Comparison of ENCODE assay signal across 7 mouse cellular contexts in genomic region chr8:78508719-78509272, GRCm38 (mm10). TPM values are rescaled to one million over a fixed set of nuclear protein-coding genes. Genes with fewer than 3 reads are reported as not detected.
A peak's percentile ranks its signal among the peaks of the same experiment; 100 is the strongest.
DNase-seq lines count a peak whose midpoint lies in the region; ATAC-seq lines count a peak whose summit lies in the region.

Rbmxl1 (minus strand) TSS chr8:78508898.

- H3K4me1 ChIP-seq in intestine, embryonic 15.5 days (replicated peaks), result no peaks in the 10 kb centered on the region
- H3K4me1 ChIP-seq in midbrain, embryonic 10.5 days, result peaks cover 20% of the 10 kb centered on the region

- under 1% methylated on average over 63 of the region's 70 CpGs for WGBS in intestine, embryonic 15.5 days
- WGBS in midbrain, embryonic 10.5 days, result 0% methylated on average over 69 of the region's 70 CpGs

- H3K27me3 ChIP-seq in intestine, embryonic 15.5 days (replicated peaks), result no peaks in the 10 kb centered on the region
- H3K27me3 ChIP-seq in midbrain, embryonic 10.5 days (ENCODE audit: low read depth, poor library complexity, severe bottlenecking), result no peaks in the 10 kb centered on the region

- no peaks in the 10 kb centered on the region for H3K9me3 ChIP-seq in intestine, embryonic 15.5 days
- H3K9me3 ChIP-seq in midbrain, embryonic 10.5 days (replicated peaks), result peaks cover 9% of the 10 kb centered on the region; the same call in 1 of the 2 replicates

- peak within 1 kb of the TSS; percentile 97 for H3K27ac ChIP-seq in intestine, embryonic 15.5 days
- peak within 1 kb of the TSS; percentile 100 for H3K27ac ChIP-seq in midbrain, embryonic 10.5 days (replicated peaks)

- peak; percentile 89 to 96 for DNase-seq in adrenal gland, adult (ENCODE audit: inconsistent age in 2 of 2, low spot score in 1 of 2)
- DNase-seq in embryo, embryonic 10.5 days (ENCODE audit: low spot score), result peak; percentile 91
- DNase-seq in gastrocnemius, postnatal 25 days, result peak; percentile 82
- DNase-seq in left cerebral cortex, postnatal 25 days (ENCODE audit: low spot score in 2 of 2), result peak; percentile 89 to 90
- DNase-seq in midbrain, embryonic 10.5 days (ENCODE audit: low spot score), result peak; percentile 91
- peak; percentile 99 for DNase-seq in right cerebral cortex, postnatal 4 days

- peak within 1 kb of the TSS; percentile 92 for H3K9ac ChIP-seq in intestine, embryonic 15.5 days

- intact Hi-C loops in left cerebral cortex, postnatal 25 days (cut with DNase I), result loop anchor here (5.0 kb wide), 2 partner anchors 139 to 519 kb away; partner anchors contain the start of gene Zfp827

- H3K4me2 ChIP-seq in intestine, embryonic 15.5 days (replicated peaks), result peak within 1 kb of the TSS; percentile 96

- no peaks in the 10 kb centered on the region for H3K36me3 ChIP-seq in intestine, embryonic 15.5 days
- H3K36me3 ChIP-seq in midbrain, embryonic 10.5 days, result peaks cover 44% of the 10 kb centered on the region

- peak; percentile 93 for ATAC-seq in intestine, embryonic 15.5 days

- peak within 1 kb of the TSS; percentile 73 for H3K4me3 ChIP-seq in intestine, embryonic 15.5 days (replicated peaks)
- peak within 1 kb of the TSS; percentile 93 for H3K4me3 ChIP-seq in midbrain, embryonic 10.5 days

RNA-seq across cellular contexts. Expression of gene Rbmxl1, which starts in this region (rescaled TPM):
- 10 to 100 TPM in 1 of 2 experiments, 1 to 10 TPM in 1; 9.6 to 11.8 TPM for total RNA-seq in gastrocnemius, postnatal 25 days (2021)
- 178 and 207 TPM in 2 replicates for polyA plus RNA-seq in intestine, embryonic 15.5 days (2015; fragmentation: Nextera tagmentation; extraction: Ambion mirVana)
- 10 to 100 TPM; 52.4 to 59.0 TPM for total RNA-seq in left cerebral cortex, postnatal 25 days (2021)
- polyA plus RNA-seq in midbrain, embryonic 10.5 days (2016; fragmentation: Nextera tagmentation; extraction: Ambion mirVana), result 370 and 396 TPM in 2 replicates

Comparison
In these comparisons a context has a peak if more than half of its experiments do, and no peak if none do; other contexts are left out.
1. Peak in every context shown above with its lines: DNase-seq, ATAC-seq, H3K4me3 ChIP-seq and H3K27ac ChIP-seq.
2. RNA of gene Rbmxl1 (total RNA-seq): 52.4 to 59.0 TPM in left cerebral cortex, postnatal 25 days; 9.6 to 11.8 TPM in gastrocnemius, postnatal 25 days; every median in the first group is over 4 times any median in the second.